Mouse (Mus musculus) myocyte (in vitro differentiated cells): ENCODE results near the gene Cx3cl1. TPM values are rescaled to one million over a fixed set of nuclear protein-coding genes. Genes with fewer than 3 reads are reported as not detected.

Experiments
- H3K27me3 ChIP-seq: one replicate; pipeline ENCODE4 v1.6.1; 2011; ENCODE audit not compliant: control insufficient read depth, insufficient read depth, insufficient read length
- H3K36me3 ChIP-seq: one replicate; pipeline ENCODE4 v1.6.1; 2011; ENCODE audit not compliant: control insufficient read depth, insufficient read depth
- H3K4me2 ChIP-seq: one replicate; pipeline ENCODE4 v1.6.1; 2011; ENCODE audit warnings: low read depth, control low read depth
- H3K4me3 ChIP-seq: one replicate; pipeline ENCODE4 v1.5.1; 2011; ENCODE audit warnings: mild to moderate bottlenecking, control low read depth, moderate library complexity
- H3K79me2 ChIP-seq: one replicate; pipeline ENCODE4 v1.6.1; 2011; ENCODE audit not compliant: control insufficient read depth, insufficient read depth
- H3ac ChIP-seq: one replicate; pipeline ENCODE4 v1.6.1; 2011; ENCODE audit not compliant: control insufficient read depth, insufficient read length
- CEBPB ChIP-seq: IDR thresholded peaks from 2 replicates; pipeline ENCODE4 v1.6.1; 2011; ENCODE audit warnings: mild to moderate bottlenecking, moderate library complexity; ENCODE audit not compliant: poor library complexity, insufficient read depth, severe bottlenecking
- E2F4 ChIP-seq: IDR thresholded peaks from one replicate; pipeline ENCODE4 v1.6.1; 2011; ENCODE audit warnings: mild to moderate bottlenecking, control low read depth, moderate library complexity; ENCODE audit not compliant: insufficient read depth
- MAX ChIP-seq: IDR thresholded peaks from one replicate; pipeline ENCODE4 v1.6.1; 2011; ENCODE audit warnings: low read depth, mild to moderate bottlenecking, control low read depth
- MYOD1 ChIP-seq, 3 experiments: IDR thresholded peaks; one replicate each; pipeline ENCODE4 v1.6.1; 2011; ENCODE audit warnings: control low read depth in 2 of 3, low read depth in 2 of 3, mild to moderate bottlenecking in 2 of 3, moderate library complexity in 1 of 3; ENCODE audit not compliant: insufficient read length in 2 of 3, control insufficient read depth in 1 of 3
- MYOG ChIP-seq, 3 experiments: IDR thresholded peaks; one replicate each; pipeline ENCODE4 v1.6.1; 2011; ENCODE audit warnings: control low read depth in 2 of 3, low read depth in 2 of 3, mild to moderate bottlenecking in 2 of 3; ENCODE audit not compliant: insufficient read length in 2 of 3, control insufficient read depth in 1 of 3, insufficient read depth in 1 of 3
- POLR2A ChIP-seq: IDR thresholded peaks from one replicate; pipeline ENCODE4 v1.6.1; 2011; ENCODE audit warnings: low read depth, mild to moderate bottlenecking, control low read depth, moderate library complexity; ENCODE audit not compliant: insufficient read length
- POLR2AphosphoS2 ChIP-seq: IDR thresholded peaks from one replicate; pipeline ENCODE4 v1.6.1; 2011; ENCODE audit warnings: low read depth, control low read depth; ENCODE audit not compliant: insufficient read length
- REST ChIP-seq: IDR thresholded peaks from one replicate; pipeline ENCODE4 v1.6.1; 2011; ENCODE audit warnings: mild to moderate bottlenecking, control low read depth, moderate library complexity; ENCODE audit not compliant: insufficient read depth, insufficient read length
- SRF ChIP-seq: IDR thresholded peaks from one replicate; pipeline ENCODE4 v1.6.1; 2011; ENCODE audit warnings: low read depth; ENCODE audit not compliant: control insufficient read depth, insufficient read length
- TCF12 ChIP-seq: IDR thresholded peaks from one replicate; pipeline ENCODE4 v1.6.1; 2011; ENCODE audit warnings: mild to moderate bottlenecking, control low read depth; ENCODE audit not compliant: poor library complexity, insufficient read depth, severe bottlenecking
- TCF3 ChIP-seq: IDR thresholded peaks from one replicate; pipeline ENCODE4 v1.6.1; 2011; ENCODE audit warnings: low read depth, control low read depth; ENCODE audit not compliant: insufficient read length
- USF1 ChIP-seq: IDR thresholded peaks from one replicate; pipeline ENCODE4 v1.6.1; 2011; ENCODE audit warnings: low read depth, mild to moderate bottlenecking, control low read depth, moderate library complexity
- polyA plus RNA-seq: library from polyadenylated mRNA; unstranded; fragments of >200 nt; fragmentation: generic; extraction: Trizol; gene quantifications from one replicate; pipeline ENCODE4 v1.2.1, GENCODE M21; 2012; ENCODE audit warnings: missing spikeins

The Cx3cl1 gene
- polyA plus RNA-seq, 1 experiment = 8.3 TPM

- Histone ChIP-seq H3K4me3 (no peak overlapping the region), H3K79me2 (no peaks in the 10 kb centered on the region), H3K36me3 (no peaks in the 10 kb centered on the region), H3ac (no peak overlapping the region), H3K4me2 (no peak overlapping the region), H3K27me3 (no peaks in the 10 kb centered on the region)
- TF ChIP-seq SRF = no peak
- TF ChIP-seq E2F4 = no peak
- TF ChIP-seq POLR2AphosphoS2 = no peak
- TF ChIP-seq MYOG (IDR thresholded peaks at IDR 0.05; ENCODE audit: control insufficient read depth in 1 of 3, insufficient read depth in 1 of 3, insufficient read length in 2 of 3, low read depth in 2 of 3) = no peak
These were observed 36.6 kb downstream of the Cx3cl1 start for GRCm38 (mm10) chr8:94808372-94808771.

GRCm38 (mm10) chr8:94810153-94810552 lies 38.3 kb downstream of the Cx3cl1 start, which contains the start of gene Ccl17:
Gene Ccl17, plus strand, starts transcription at chr8:94810453.
- TF ChIP-seq E2F4 (no peak), POLR2AphosphoS2 (no peak), CEBPB (no peak), TCF3 (no peak), MAX (no peak), SRF (no peak), MYOD1 (IDR thresholded peaks at IDR 0.05; ENCODE audit: control insufficient read depth in 1 of 3, insufficient read length in 2 of 3, low read depth in 2 of 3) (no peak), TCF12 (no peak), USF1 (no peak), REST (no peak), POLR2A (no peak), MYOG (IDR thresholded peaks at IDR 0.05; ENCODE audit: control insufficient read depth in 1 of 3, insufficient read depth in 1 of 3, insufficient read length in 2 of 3, low read depth in 2 of 3) (no peak)
- Histone ChIP-seq H3K27me3 (no peaks in the 10 kb centered on the region), H3ac (no peak within 1 kb of the TSS), H3K36me3 (no peaks in the 10 kb centered on the region), H3K4me2 (no peak within 1 kb of the TSS), H3K4me3 (no peak within 1 kb of the TSS), H3K79me2 (no peaks in the 10 kb centered on the region)

- Histone ChIP-seq H3K4me3 (no peak overlapping the region), H3K79me2 (no peaks in the 10 kb centered on the region), H3K36me3 (no peaks in the 10 kb centered on the region), H3K27me3 (no peaks in the 10 kb centered on the region), H3K4me2 (no peak overlapping the region), H3ac (no peak overlapping the region)
- no peak for TF ChIP-seq TCF12
- TF ChIP-seq MYOG (IDR thresholded peaks at IDR 0.05; ENCODE audit: control insufficient read depth in 1 of 3, insufficient read depth in 1 of 3, insufficient read length in 2 of 3, low read depth in 2 of 3) = no peak
- no peak for TF ChIP-seq MAX
- TF ChIP-seq POLR2AphosphoS2 = no peak
- TF ChIP-seq REST = no peak
- TF ChIP-seq SRF = no peak
- no peak for TF ChIP-seq E2F4
- TF ChIP-seq POLR2A = no peak
- no peak for TF ChIP-seq CEBPB
These were observed 39.0 kb downstream of the Cx3cl1 start for GRCm38 (mm10) chr8:94810855-94811254.

- Histone ChIP-seq H3K4me2 (no peak overlapping the region), H3K27me3 (no peaks in the 10 kb centered on the region), H3ac (no peak overlapping the region), H3K4me3 (no peak overlapping the region), H3K79me2 (no peaks in the 10 kb centered on the region), H3K36me3 (no peaks in the 10 kb centered on the region)
- TF ChIP-seq TCF3 = no peak
- no peak for TF ChIP-seq E2F4
- TF ChIP-seq USF1 = no peak
- TF ChIP-seq MYOD1 (IDR thresholded peaks at IDR 0.05; ENCODE audit: control insufficient read depth in 1 of 3, insufficient read length in 2 of 3, low read depth in 2 of 3) = no peak
- TF ChIP-seq MYOG (IDR thresholded peaks at IDR 0.05; ENCODE audit: control insufficient read depth in 1 of 3, insufficient read depth in 1 of 3, insufficient read length in 2 of 3, low read depth in 2 of 3) = no peak
- TF ChIP-seq POLR2AphosphoS2 = no peak
- TF ChIP-seq CEBPB = no peak
These were observed 39.8 kb downstream of the Cx3cl1 start for GRCm38 (mm10) chr8:94811654-94812053.

- no peak overlapping the region for H3K4me3 ChIP-seq
- H3K4me2 ChIP-seq = no peak overlapping the region
- no peak for TF ChIP-seq CEBPB
- no peak for TF ChIP-seq MYOG (IDR thresholded peaks at IDR 0.05; ENCODE audit: control insufficient read depth in 1 of 3, insufficient read depth in 1 of 3, insufficient read length in 2 of 3, low read depth in 2 of 3)
- TF ChIP-seq TCF3 = no peak
- no peak for TF ChIP-seq USF1
- TF ChIP-seq E2F4 = no peak
- TF ChIP-seq POLR2AphosphoS2 = no peak
- TF ChIP-seq POLR2A = no peak
- TF ChIP-seq SRF = no peak
- TF ChIP-seq MYOD1 (IDR thresholded peaks at IDR 0.05; ENCODE audit: control insufficient read depth in 1 of 3, insufficient read length in 2 of 3, low read depth in 2 of 3) = no peak
- no peak for TF ChIP-seq TCF12
- TF ChIP-seq MAX = no peak
- no peak for TF ChIP-seq REST
These were observed 40.9 kb downstream of the Cx3cl1 start for GRCm38 (mm10) chr8:94812645-94813098.

More at GRCm38 (mm10) chr8:94812645-94813098, 40.9 kb downstream of the Cx3cl1 start:
- no peaks in the 10 kb centered on the region for H3K79me2 ChIP-seq
- H3K27me3 ChIP-seq = no peaks in the 10 kb centered on the region
- H3K36me3 ChIP-seq = no peaks in the 10 kb centered on the region
- no peak overlapping the region for H3ac ChIP-seq
